Mouse (Mus musculus) layer of hippocampus, postnatal 25 days (tissue): ENCODE measurements around the gene Cdkn2aip. TPM values are rescaled to one million over a fixed set of nuclear protein-coding genes. Genes with fewer than 3 reads are reported as not detected.

ENCODE experiments used
- DNase-seq, 2 experiments: peaks; one replicate each; pipeline ENCODE4 v3.0.0; 2022; ENCODE audit warnings: mixed read lengths in 2 of 2, low spot score in 1 of 2; ENCODE audit errors: extremely low spot score in 1 of 2
- total RNA-seq, 2 experiments: library from RNA; stranded (reverse); gene quantifications; 2 replicates each; pipeline ENCODE4 v1.2.3; 2021

Gene Cdkn2aip
- total RNA-seq, 2 experiments from 2014 or later = 15.1 to 16.5 TPM

- DNase-seq = no peak
Measured at GRCm38 (mm10) chr8:47697696-47698095, 16.0 kb downstream of the Cdkn2aip start.

GRCm38 (mm10) chr8:47695431-47696105 lies 18.2 kb downstream of the Cdkn2aip start:
- no peak for DNase-seq

- DNase-seq = peak; percentile 66 to 98
Measured at GRCm38 (mm10) chr8:47693119-47693518, 20.6 kb downstream of the Cdkn2aip start.

- no peak for DNase-seq
Measured at GRCm38 (mm10) chr8:47691831-47692230, 21.9 kb downstream of the Cdkn2aip start.

- DNase-seq = no peak
Measured at GRCm38 (mm10) chr8:47691303-47691702, 22.4 kb downstream of the Cdkn2aip start.

GRCm38 (mm10) chr8:47690674-47691078 lies 23.1 kb downstream of the Cdkn2aip start:
- DNase-seq = no peak

- DNase-seq = no peak
Measured at GRCm38 (mm10) chr8:47689704-47690326, 23.9 kb downstream of the Cdkn2aip start.

- DNase-seq = no peak
Measured at GRCm38 (mm10) chr8:47684441-47684840, 29.3 kb downstream of the Cdkn2aip start.

GRCm38 (mm10) chr8:47683994-47684393 lies 29.7 kb downstream of the Cdkn2aip start:
- no peak for DNase-seq

GRCm38 (mm10) chr8:47680306-47680705 lies 33.4 kb downstream of the Cdkn2aip start:
- no peak for DNase-seq

- no peak for DNase-seq
Measured at GRCm38 (mm10) chr8:47679603-47680002, 34.1 kb downstream of the Cdkn2aip start.

GRCm38 (mm10) chr8:47676631-47677030 lies 37.1 kb downstream of the Cdkn2aip start:
- no peak for DNase-seq

- no peak for DNase-seq
Measured at GRCm38 (mm10) chr8:47676224-47676623, 37.5 kb downstream of the Cdkn2aip start.

GRCm38 (mm10) chr8:47675786-47676185 lies 37.9 kb downstream of the Cdkn2aip start:
- no peak for DNase-seq

- DNase-seq = peak; percentile 97 to 99
Measured at GRCm38 (mm10) chr8:47674777-47675710, 38.7 kb downstream of the Cdkn2aip start, which contains the start of gene Ing2. Gene Ing2 (minus strand): TSS chr8:47675556.

- DNase-seq = no peak
Measured at GRCm38 (mm10) chr8:47674140-47674776, 39.5 kb downstream of the Cdkn2aip start.

GRCm38 (mm10) chr8:47673317-47674139 lies 40.2 kb downstream of the Cdkn2aip start:
- peak; percentile 86 to 87 for DNase-seq

GRCm38 (mm10) chr8:47664231-47664785 lies 49.4 kb downstream of the Cdkn2aip start:
- DNase-seq = no peak

GRCm38 (mm10) chr8:47663201-47663600 lies 50.5 kb downstream of the Cdkn2aip start:
- DNase-seq = no peak
